Mouse (Mus musculus): ENCODE measurements around the gene Ppp1r37. TPM values are rescaled to one million over a fixed set of nuclear protein-coding genes. Genes with fewer than 3 reads are reported as not detected.

The Ppp1r37 gene
- polyA plus RNA-seq, 2 experiments = 5.6 to 84.9 TPM

GRCm38 (mm10) chr7:19506326-19506725 is 56.5 kb downstream of the Ppp1r37 start:
- ATAC-seq (ENCODE audit: low FRiP score, low read depth) = no peak
- Histone ChIP-seq H3K4me2 (replicated peaks; ENCODE audit: low read depth, low read length, severe bottlenecking) (peak overlapping the region; percentile 98; the same call in 1 of the 2 replicates), H3K4me1 (ENCODE audit: control insufficient read depth, insufficient read depth, low read length) (peaks cover 7% of the 10 kb centered on the region), H3K9me3 (ENCODE audit: control insufficient read depth, low read length) (no peaks in the 10 kb centered on the region), H3K36me3 (ENCODE audit: control insufficient read depth, insufficient read depth, low read length) (no peaks in the 10 kb centered on the region), H3K9ac (ENCODE audit: low read depth, low read length, severe bottlenecking) (no peak overlapping the region), H3K27me3 (ENCODE audit: control insufficient read depth, insufficient read depth, low read length) (no peaks in the 10 kb centered on the region), H3K27ac (replicated peaks; ENCODE audit: low read depth, low read length) (no peak overlapping the region), H3K4me3 (replicated peaks; ENCODE audit: low read length) (peak overlapping the region; percentile 84)
- no peak for TF ChIP-seq POLR2A (IDR thresholded peaks at IDR 0.05; ENCODE audit: borderline replicate concordance, extremely low read depth, insufficient read depth, insufficient read length)
- DNase-seq (ENCODE audit: low spot score) = no peak
- WGBS = 31% methylated on average over 6 of the region's 6 CpGs

- no peak overlapping the region for H3K4me2 ChIP-seq (replicated peaks; ENCODE audit: low read depth, low read length, severe bottlenecking)
- H3K4me1 ChIP-seq (ENCODE audit: control insufficient read depth, insufficient read depth, low read length) = peaks cover 4% of the 10 kb centered on the region
- DNase-seq (ENCODE audit: low spot score) (peak; percentile 65), ATAC-seq (ENCODE audit: low FRiP score, low read depth) (no peak)
- TF ChIP-seq POLR2A (IDR thresholded peaks at IDR 0.05; ENCODE audit: borderline replicate concordance, extremely low read depth, insufficient read depth, insufficient read length) = no peak
- no peaks in the 10 kb centered on the region for H3K36me3 ChIP-seq (ENCODE audit: control insufficient read depth, insufficient read depth, low read length)
- 38% methylated on average over 5 of the region's 5 CpGs for WGBS
- H3K27ac ChIP-seq (replicated peaks; ENCODE audit: low read depth, low read length) = no peak overlapping the region
- no peak overlapping the region for H3K4me3 ChIP-seq (replicated peaks; ENCODE audit: low read length)
- no peaks in the 10 kb centered on the region for H3K27me3 ChIP-seq (ENCODE audit: control insufficient read depth, insufficient read depth, low read length)
- H3K9me3 ChIP-seq (ENCODE audit: control insufficient read depth, low read length) = no peaks in the 10 kb centered on the region
- H3K9ac ChIP-seq (ENCODE audit: low read depth, low read length, severe bottlenecking) = no peak overlapping the region
These were observed 59.3 kb downstream of the Ppp1r37 start for GRCm38 (mm10) chr7:19503481-19504068.

- H3K27me3 ChIP-seq (ENCODE audit: control insufficient read depth, insufficient read depth, low read length) = no peaks in the 10 kb centered on the region
- 75% methylated on average over 4 of the region's 4 CpGs for WGBS
- DNase-seq (ENCODE audit: low spot score) = no peak
These were observed 61.2 kb downstream of the Ppp1r37 start for GRCm38 (mm10) chr7:19501658-19502057.

GRCm38 (mm10) chr7:19500420-19501363 is 62.2 kb downstream of the Ppp1r37 start:
- Histone ChIP-seq H3K27me3 (ENCODE audit: control insufficient read depth, insufficient read depth, low read length) (no peaks in the 10 kb centered on the region), H3K9ac (ENCODE audit: low read depth, low read length, severe bottlenecking) (no peak overlapping the region), H3K9me3 (ENCODE audit: control insufficient read depth, low read length) (no peaks in the 10 kb centered on the region), H3K4me1 (ENCODE audit: control insufficient read depth, insufficient read depth, low read length) (no peaks in the 10 kb centered on the region), H3K4me3 (replicated peaks; ENCODE audit: low read length) (no peak overlapping the region), H3K4me2 (replicated peaks; ENCODE audit: low read depth, low read length, severe bottlenecking) (no peak overlapping the region), H3K36me3 (ENCODE audit: control insufficient read depth, insufficient read depth, low read length) (no peaks in the 10 kb centered on the region), H3K27ac (replicated peaks; ENCODE audit: low read depth, low read length) (no peak overlapping the region)
- TF ChIP-seq POLR2A (IDR thresholded peaks at IDR 0.05; ENCODE audit: borderline replicate concordance, extremely low read depth, insufficient read depth, insufficient read length) = no peak
- DNase-seq (ENCODE audit: low spot score) (no peak), ATAC-seq (ENCODE audit: low FRiP score, low read depth) (no peak)
- WGBS = 73% methylated on average over 12 of the region's 12 CpGs

More at GRCm38 (mm10) chr7:19501658-19502057, 61.2 kb downstream of the Ppp1r37 start:
- ATAC-seq (ENCODE audit: low FRiP score, low read depth) = no peak
- H3K36me3 ChIP-seq (ENCODE audit: control insufficient read depth, insufficient read depth, low read length) = no peaks in the 10 kb centered on the region
- no peak overlapping the region for H3K27ac ChIP-seq (replicated peaks; ENCODE audit: low read depth, low read length)
- no peak overlapping the region for H3K9ac ChIP-seq (ENCODE audit: low read depth, low read length, severe bottlenecking)
- no peaks in the 10 kb centered on the region for H3K4me1 ChIP-seq (ENCODE audit: control insufficient read depth, insufficient read depth, low read length)
- TF ChIP-seq POLR2A (IDR thresholded peaks at IDR 0.05; ENCODE audit: borderline replicate concordance, extremely low read depth, insufficient read depth, insufficient read length) = no peak
- no peak overlapping the region for H3K4me3 ChIP-seq (replicated peaks; ENCODE audit: low read length)
- H3K4me2 ChIP-seq (replicated peaks; ENCODE audit: low read depth, low read length, severe bottlenecking) = no peak overlapping the region
- H3K9me3 ChIP-seq (ENCODE audit: control insufficient read depth, low read length) = no peaks in the 10 kb centered on the region

- DNase-seq (ENCODE audit: low spot score) (no peak), ATAC-seq (ENCODE audit: low FRiP score, low read depth) (no peak)
- H3K4me2 ChIP-seq (replicated peaks; ENCODE audit: low read depth, low read length, severe bottlenecking) = no peak overlapping the region
- H3K9me3 ChIP-seq (ENCODE audit: control insufficient read depth, low read length) = no peaks in the 10 kb centered on the region
- no peaks in the 10 kb centered on the region for H3K27me3 ChIP-seq (ENCODE audit: control insufficient read depth, insufficient read depth, low read length)
- H3K4me3 ChIP-seq (replicated peaks; ENCODE audit: low read length) = no peak overlapping the region
- no peak overlapping the region for H3K9ac ChIP-seq (ENCODE audit: low read depth, low read length, severe bottlenecking)
- H3K4me1 ChIP-seq (ENCODE audit: control insufficient read depth, insufficient read depth, low read length) = no peaks in the 10 kb centered on the region
- WGBS = 78% methylated on average over 4 of the region's 4 CpGs
- H3K36me3 ChIP-seq (ENCODE audit: control insufficient read depth, insufficient read depth, low read length) = no peaks in the 10 kb centered on the region
- H3K27ac ChIP-seq (replicated peaks; ENCODE audit: low read depth, low read length) = no peak overlapping the region
- no peak for TF ChIP-seq POLR2A (IDR thresholded peaks at IDR 0.05; ENCODE audit: borderline replicate concordance, extremely low read depth, insufficient read depth, insufficient read length)
These were observed 64.5 kb downstream of the Ppp1r37 start for GRCm38 (mm10) chr7:19498326-19498725.

Measured in limb, embryonic 14.5 days (tissue).